In the genomic region with DNA sequence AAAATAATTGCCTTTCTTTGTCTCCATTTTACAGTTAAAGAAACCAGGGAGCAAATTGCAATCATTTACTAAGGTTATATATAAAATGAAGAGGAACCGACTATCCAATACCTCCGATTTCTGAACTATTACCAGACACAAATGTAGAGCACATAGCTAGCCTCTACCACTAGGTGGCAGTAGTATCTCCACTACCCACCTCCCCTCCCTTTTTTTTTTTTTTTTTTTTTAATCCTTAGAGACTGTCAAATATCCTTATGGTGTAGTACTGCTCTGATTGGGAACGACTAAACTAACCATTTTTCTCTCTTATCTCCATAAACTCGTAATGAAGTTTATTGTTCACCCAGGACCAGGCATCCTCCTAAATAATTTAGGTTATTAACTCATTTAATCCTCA, we compare ENCODE assay signal across 9 mouse cellular contexts. TPM values are rescaled to one million over a fixed set of nuclear protein-coding genes. Genes with fewer than 3 reads are reported as not detected.
A peak's percentile ranks its signal among the peaks of the same experiment; 100 is the strongest.
DNase-seq lines count a peak whose midpoint lies in the region; ATAC-seq and TF ChIP-seq lines count a peak whose summit lies in the region.
"Had no signal": no experiment of that assay in that cellular context is flagged by ENCODE, and none has a peak within 500 bp of the region (broad histone marks: within the 10 kb centered on the region; RNA-seq: fewer than 3 reads in every experiment).

No protein-coding gene starts in this region.

- H3K36me3 ChIP-seq in liver, adult 2 months (ENCODE audit: control insufficient read depth, insufficient read depth, low read length), result no peaks in the 10 kb centered on the region
- no peaks in the 10 kb centered on the region for H3K36me3 ChIP-seq in liver, embryonic 11.5 days (ENCODE audit: control insufficient read depth, insufficient read depth, low read length)

- no peak overlapping the region for H3K4me3 ChIP-seq in liver, adult 2 months (ENCODE audit: insufficient read depth, low read depth, low read length)
- H3K4me3 ChIP-seq in liver, embryonic 11.5 days (ENCODE audit: low read depth, low read length), result no peak overlapping the region
- H3K4me3 ChIP-seq: megakaryocyte, embryonic 14.5 days had no signal

- H3K9ac ChIP-seq in liver, adult 2 months (ENCODE audit: low read depth, low read length), result no peak overlapping the region
- no peak overlapping the region for H3K9ac ChIP-seq in liver, embryonic 11.5 days (ENCODE audit: low read depth, low read length)

- TF ChIP-seq CTCF in liver, adult 2 months (IDR thresholded peaks at IDR 0.05; ENCODE audit: low read depth, low read length), result no peak

- H3K9me3 ChIP-seq in liver, embryonic 11.5 days (ENCODE audit: control insufficient read depth, low read length), result no peaks in the 10 kb centered on the region
- H3K9me3 ChIP-seq: megakaryocyte, embryonic 14.5 days had no signal

- H3K27ac ChIP-seq in liver, adult 2 months (replicated peaks; ENCODE audit: insufficient read depth, low read depth, low read length), result no peak overlapping the region
- no peak overlapping the region for H3K27ac ChIP-seq in liver, embryonic 11.5 days (ENCODE audit: low read depth, low read length)

- H3K4me1 ChIP-seq in liver, adult 2 months (ENCODE audit: control insufficient read depth, insufficient read depth, low read length), result peaks cover 34% of the 10 kb centered on the region
- H3K4me1 ChIP-seq in liver, embryonic 11.5 days (replicated peaks; ENCODE audit: control insufficient read depth, insufficient read depth, low read length), result peaks cover 7% of the 10 kb centered on the region; the same call in 1 of the 2 replicates

- H3K4me2 ChIP-seq in liver, embryonic 11.5 days, result no peak overlapping the region

- no peak for ATAC-seq in liver, embryonic 11.5 days (replicated peaks; ENCODE audit: low FRiP score)

- intact Hi-C loops in left cerebral cortex, postnatal 10 days (cut with DNase I), result loop anchor here (5.0 kb wide), 1 partner anchor 62 kb away; a partner anchor contains a TSS

- H3K27me3 ChIP-seq in liver, adult 2 months (ENCODE audit: control insufficient read depth, insufficient read depth, low read length), result no peaks in the 10 kb centered on the region
- no peaks in the 10 kb centered on the region for H3K27me3 ChIP-seq in liver, embryonic 11.5 days (replicated peaks; ENCODE audit: control insufficient read depth, insufficient read depth, low read length)

- DNase-seq in embryo, embryonic 10 days (ENCODE audit: low spot score), result peak; percentile 74
- no peak for DNase-seq in embryo, embryonic 9.5 days (ENCODE audit: extremely low spot score)
- DNase-seq in liver, adult 2 months (ENCODE audit: extremely low read depth, low read depth, low spot score), result peak; percentile 62
- DNase-seq in liver, embryonic 11.5 days (ENCODE audit: low spot score), result no peak
- peak; percentile 75 for DNase-seq in ZHBTc4 (ENCODE audit: low read depth, low spot score)
- DNase-seq in mesoderm, embryonic 11.5 days (ENCODE audit: low read depth, low spot score), result peak; percentile 60
- DNase-seq in left cerebral cortex, postnatal 10 days (ENCODE audit: extremely low spot score in 1 of 2, low spot score in 2 of 2), result no peak
- no peak for DNase-seq in spleen, postnatal 4 days (ENCODE audit: low spot score in 2 of 2)

- H3K79me2 ChIP-seq in liver, adult 2 months (ENCODE audit: control insufficient read depth, insufficient read depth, low read length), result no peaks in the 10 kb centered on the region

- WGBS in liver, adult 2 months, result 28% methylated on average over 4 of the region's 4 CpGs
- 50% methylated on average over 4 of the region's 4 CpGs for WGBS in liver, embryonic 11.5 days

- no peak for TF ChIP-seq POLR2A in liver, adult 2 months (IDR thresholded peaks at IDR 0.05; ENCODE audit: extremely low read depth, insufficient read depth, low read length)

RNA-seq across cellular contexts. Expression of a gene that starts 12.6 kb away (rescaled TPM):
- total RNA-seq in liver, adult 2 months (2014; rRNA removed), result 53.6 and 59.5 TPM in 2 replicates
- 67.3 and 73.0 TPM in 2 replicates for polyA plus RNA-seq in liver, adult 2 months (2012; rRNA removed)
- polyA plus RNA-seq in liver, embryonic 11.5 days (2014; fragmentation: Nextera tagmentation; extraction: Ambion mirVana), result 4.1 and 4.4 TPM in 2 replicates
- under 1 TPM; 0.21 to 0.30 TPM for total RNA-seq in left cerebral cortex, postnatal 10 days (2021)

RNA-seq across cellular contexts. Expression of a gene that starts 15.7 kb away (rescaled TPM):
- 1.6 and 2.7 TPM in 2 replicates for total RNA-seq in liver, adult 2 months (2014; rRNA removed)
- 4.1 and 4.4 TPM in 2 replicates for polyA plus RNA-seq in liver, adult 2 months (2012; rRNA removed)
- 6.1 and 7.6 TPM in 2 replicates for polyA plus RNA-seq in liver, embryonic 11.5 days (2014; fragmentation: Nextera tagmentation; extraction: Ambion mirVana)
- 100 to 1,000 TPM; 333 TPM for total RNA-seq in left cerebral cortex, postnatal 10 days (2021)

RNA-seq across cellular contexts. Expression of a gene that starts 31.9 kb away (rescaled TPM):
- 165 and 177 TPM in 2 replicates for total RNA-seq in liver, adult 2 months (2014; rRNA removed)
- 92.5 and 119 TPM in 2 replicates for polyA plus RNA-seq in liver, adult 2 months (2012; rRNA removed)
- 2.8 and 2.9 TPM in 2 replicates for polyA plus RNA-seq in liver, embryonic 11.5 days (2014; fragmentation: Nextera tagmentation; extraction: Ambion mirVana)
- 1 to 10 TPM in 1 of 2 experiments, under 1 TPM in 1; 0.99 to 1.2 TPM for total RNA-seq in left cerebral cortex, postnatal 10 days (2021)

Comparison
In these comparisons a context has a peak if more than half of its experiments do, and no peak if none do; other contexts are left out.
1. DNase-seq: peak in embryo, embryonic 10 days (single experiment), liver, adult 2 months (single experiment), ZHBTc4 (single experiment) and mesoderm, embryonic 11.5 days (single experiment); none in embryo, embryonic 9.5 days (single experiment), liver, embryonic 11.5 days (single experiment), left cerebral cortex, postnatal 10 days (0 of 2) and spleen, postnatal 4 days (0 of 2).
2. RNA of a gene that starts 12.6 kb away (total RNA-seq): 53.6 to 59.5 TPM in liver, adult 2 months; 0.21 to 0.30 TPM in left cerebral cortex, postnatal 10 days; every median in the first group is over 10 times any median in the second.
3. RNA of a gene that starts 15.7 kb away (total RNA-seq): 333 TPM in left cerebral cortex, postnatal 10 days; 1.6 to 2.7 TPM in liver, adult 2 months; every median in the first group is over 10 times any median in the second.
4. RNA of a gene that starts 31.9 kb away (total RNA-seq): 165 to 177 TPM in liver, adult 2 months; 0.99 to 1.2 TPM in left cerebral cortex, postnatal 10 days; every median in the first group is over 10 times any median in the second.